Mouse (Mus musculus): ENCODE results near the gene Gm11492.

- TF ChIP-seq MYOG (IDR thresholded peaks at IDR 0.05; ENCODE audit: control insufficient read depth, extremely low read depth, insufficient read length) (no peak), MAX (IDR thresholded peaks at IDR 0.05) (no peak)
Measured at GRCm38 (mm10) chr11:87577601-87578248, 11.3 kb downstream of the Gm11492 start.
